Mouse (Mus musculus): ENCODE results near the gene Idh2. TPM values are rescaled to one million over a fixed set of nuclear protein-coding genes. Genes with fewer than 3 reads are reported as not detected.

The Idh2 gene
- polyA plus RNA-seq, 1 experiment = 48.6 TPM

GRCm38 (mm10) chr7:80106441-80106840 is 8.8 kb downstream of the Idh2 start:
- TF ChIP-seq POLR2A (IDR thresholded peaks at IDR 0.05; ENCODE audit: borderline replicate concordance, low read depth, low read length) = no peak
- no peak for TF ChIP-seq CTCF (IDR thresholded peaks at IDR 0.05; ENCODE audit: low read depth, low read length)
- Histone ChIP-seq H3K27ac (ENCODE audit: insufficient read depth, low read depth, low read length) (no peak overlapping the region), H3K4me1 (ENCODE audit: control insufficient read depth, insufficient read depth, low read length) (peaks cover 40% of the 10 kb centered on the region), H3K4me3 (ENCODE audit: insufficient read depth, low read length) (no peak overlapping the region)

GRCm38 (mm10) chr7:80105637-80106390 is 9.4 kb downstream of the Idh2 start:
- Histone ChIP-seq H3K4me3 (ENCODE audit: insufficient read depth, low read length) (no peak overlapping the region), H3K4me1 (ENCODE audit: control insufficient read depth, insufficient read depth, low read length) (peaks cover 35% of the 10 kb centered on the region), H3K27ac (ENCODE audit: insufficient read depth, low read depth, low read length) (no peak overlapping the region)
- TF ChIP-seq POLR2A (IDR thresholded peaks at IDR 0.05; ENCODE audit: borderline replicate concordance, low read depth, low read length) (no peak), CTCF (IDR thresholded peaks at IDR 0.05; ENCODE audit: low read depth, low read length) (no peak)

GRCm38 (mm10) chr7:80103335-80103734 is 11.9 kb downstream of the Idh2 start:
- H3K27ac ChIP-seq (ENCODE audit: insufficient read depth, low read depth, low read length) = no peak overlapping the region
- peaks cover 39% of the 10 kb centered on the region for H3K4me1 ChIP-seq (ENCODE audit: control insufficient read depth, insufficient read depth, low read length)
- TF ChIP-seq CTCF (IDR thresholded peaks at IDR 0.05; ENCODE audit: low read depth, low read length) (no peak), POLR2A (IDR thresholded peaks at IDR 0.05; ENCODE audit: borderline replicate concordance, low read depth, low read length) (no peak)
- H3K4me3 ChIP-seq (ENCODE audit: insufficient read depth, low read length) = no peak overlapping the region

DNA sequence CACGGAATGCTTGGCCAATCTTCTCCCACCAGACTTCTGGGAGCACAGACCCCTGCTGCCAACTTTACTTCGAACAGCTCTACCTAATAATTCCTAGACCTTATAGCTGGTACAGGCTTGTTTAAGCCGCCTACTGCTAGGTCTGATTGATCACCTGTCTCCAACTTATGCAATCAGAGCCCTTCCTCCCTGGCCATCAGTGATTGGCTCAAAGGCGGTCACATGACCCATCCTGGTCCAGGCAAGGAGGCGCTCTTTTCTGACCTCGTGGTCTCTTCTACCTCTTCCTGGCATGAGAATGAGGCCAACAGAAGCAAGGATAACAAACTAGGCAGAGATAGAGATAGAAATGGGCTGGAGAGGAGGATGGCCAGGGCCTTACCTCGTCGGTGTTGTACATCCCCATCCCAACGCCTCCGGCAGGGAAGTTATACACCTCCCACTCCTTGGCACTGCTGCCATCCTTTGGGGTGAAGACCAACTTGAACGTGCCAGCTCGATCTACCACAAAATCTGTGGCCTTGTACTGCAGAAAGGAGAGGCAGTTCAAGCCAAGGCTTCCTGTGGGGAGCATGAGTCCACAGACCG is 16.7 kb downstream of the Idh2 start:
- peaks cover 21% of the 10 kb centered on the region for H3K4me1 ChIP-seq (ENCODE audit: control insufficient read depth, insufficient read depth, low read length)
- no peak overlapping the region for H3K27ac ChIP-seq (ENCODE audit: insufficient read depth, low read depth, low read length)
- H3K4me3 ChIP-seq (ENCODE audit: insufficient read depth, low read length) = no peak overlapping the region
- TF ChIP-seq CTCF (IDR thresholded peaks at IDR 0.05; ENCODE audit: low read depth, low read length) (no peak), POLR2A (IDR thresholded peaks at IDR 0.05; ENCODE audit: borderline replicate concordance, low read depth, low read length) (no peak)

DNA sequence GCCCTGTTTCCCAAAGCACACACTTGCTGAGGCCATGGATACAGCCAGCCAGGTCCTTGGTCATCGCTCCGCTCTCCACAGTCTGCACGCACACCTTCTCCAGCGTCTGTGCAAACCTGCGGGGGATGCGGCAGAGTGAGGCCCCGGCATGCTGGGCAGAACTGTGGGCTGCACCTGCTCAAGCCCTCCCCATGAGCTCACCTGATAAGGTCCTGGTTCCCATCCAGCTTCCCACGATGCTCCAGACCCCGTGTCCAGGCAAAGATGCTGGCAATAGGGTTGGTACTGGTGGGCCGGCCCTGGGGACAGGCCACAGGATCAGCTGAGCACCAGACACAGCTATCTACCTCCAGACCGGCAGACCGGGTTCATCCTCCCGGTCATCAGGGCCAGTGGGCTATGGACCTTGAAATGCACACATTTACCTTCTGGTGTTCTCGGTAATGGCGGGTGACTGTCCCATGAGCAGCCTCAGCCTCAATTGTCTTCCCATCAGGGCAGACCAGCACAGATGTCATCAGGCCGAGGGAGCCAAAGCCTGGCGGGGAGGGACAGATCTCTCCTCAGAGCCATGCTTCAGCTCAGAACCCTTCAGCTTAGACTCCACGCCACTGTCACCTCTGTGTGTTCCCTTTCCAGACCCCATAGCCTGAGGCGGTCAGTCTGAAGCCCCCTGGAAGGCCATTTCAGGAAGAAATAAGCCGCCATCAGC is 19.4 kb downstream of the Idh2 start:
- no peak overlapping the region for H3K4me3 ChIP-seq (ENCODE audit: insufficient read depth, low read length)
- H3K4me1 ChIP-seq (ENCODE audit: control insufficient read depth, insufficient read depth, low read length) = peaks cover 21% of the 10 kb centered on the region
- H3K27ac ChIP-seq (ENCODE audit: insufficient read depth, low read depth, low read length) = no peak overlapping the region
- TF ChIP-seq POLR2A (IDR thresholded peaks at IDR 0.05; ENCODE audit: borderline replicate concordance, low read depth, low read length) (no peak), CTCF (IDR thresholded peaks at IDR 0.05; ENCODE audit: low read depth, low read length) (no peak)

- Histone ChIP-seq H3K4me1 (ENCODE audit: control insufficient read depth, insufficient read depth, low read length) (peaks cover 10% of the 10 kb centered on the region), H3K4me3 (ENCODE audit: insufficient read depth, low read length) (no peak overlapping the region), H3K27ac (ENCODE audit: insufficient read depth, low read depth, low read length) (no peak overlapping the region)
- no peak for TF ChIP-seq CTCF (IDR thresholded peaks at IDR 0.05; ENCODE audit: low read depth, low read length)
- no peak for TF ChIP-seq POLR2A (IDR thresholded peaks at IDR 0.05; ENCODE audit: borderline replicate concordance, low read depth, low read length)
Measured at GRCm38 (mm10) chr7:80094481-80094880, 20.7 kb downstream of the Idh2 start.

GRCm38 (mm10) chr7:80092351-80093046 is 22.7 kb downstream of the Idh2 start:
- TF ChIP-seq CTCF (IDR thresholded peaks at IDR 0.05; ENCODE audit: low read depth, low read length) = no peak
- no peak for TF ChIP-seq POLR2A (IDR thresholded peaks at IDR 0.05; ENCODE audit: borderline replicate concordance, low read depth, low read length)
- Histone ChIP-seq H3K4me3 (ENCODE audit: insufficient read depth, low read length) (no peak overlapping the region), H3K4me1 (ENCODE audit: control insufficient read depth, insufficient read depth, low read length) (0 out of 2 replicates have a peak, but pooled peaks cover 9% of the 10 kb centered on the region), H3K27ac (ENCODE audit: insufficient read depth, low read depth, low read length) (0 out of 2 replicates have a peak overlapping the region, but pooled peaks have one; percentile 7)

- no peak overlapping the region for H3K27ac ChIP-seq (ENCODE audit: insufficient read depth, low read depth, low read length)
- 0 out of 2 replicates have a peak, but pooled peaks cover 9% of the 10 kb centered on the region for H3K4me1 ChIP-seq (ENCODE audit: control insufficient read depth, insufficient read depth, low read length)
- no peak for TF ChIP-seq POLR2A (IDR thresholded peaks at IDR 0.05; ENCODE audit: borderline replicate concordance, low read depth, low read length)
- TF ChIP-seq CTCF (IDR thresholded peaks at IDR 0.05; ENCODE audit: low read depth, low read length) = no peak
- H3K4me3 ChIP-seq (ENCODE audit: insufficient read depth, low read length) = no peak overlapping the region
Measured at GRCm38 (mm10) chr7:80091866-80092210, 23.4 kb downstream of the Idh2 start.

- Histone ChIP-seq H3K4me3 (ENCODE audit: insufficient read depth, low read length) (no peak overlapping the region), H3K27ac (ENCODE audit: insufficient read depth, low read depth, low read length) (no peak overlapping the region), H3K4me1 (ENCODE audit: control insufficient read depth, insufficient read depth, low read length) (0 out of 2 replicates have a peak, but pooled peaks cover 9% of the 10 kb centered on the region)
- TF ChIP-seq CTCF (IDR thresholded peaks at IDR 0.05; ENCODE audit: low read depth, low read length) (no peak), POLR2A (IDR thresholded peaks at IDR 0.05; ENCODE audit: borderline replicate concordance, low read depth, low read length) (no peak)
Measured at GRCm38 (mm10) chr7:80091004-80091865, 24.0 kb downstream of the Idh2 start.
